Mouse (Mus musculus) cerebellum, postnatal 4 days (tissue): Measurements from ENCODE around the gene Avpi1.

Source experiments
- DNase-seq, 2 experiments: peaks; one replicate each; pipeline ENCODE4 v3.0.0; 2022; ENCODE audit warnings: low spot score in 2 of 2, mixed read lengths in 1 of 2

Avpi1 gene

DNA sequence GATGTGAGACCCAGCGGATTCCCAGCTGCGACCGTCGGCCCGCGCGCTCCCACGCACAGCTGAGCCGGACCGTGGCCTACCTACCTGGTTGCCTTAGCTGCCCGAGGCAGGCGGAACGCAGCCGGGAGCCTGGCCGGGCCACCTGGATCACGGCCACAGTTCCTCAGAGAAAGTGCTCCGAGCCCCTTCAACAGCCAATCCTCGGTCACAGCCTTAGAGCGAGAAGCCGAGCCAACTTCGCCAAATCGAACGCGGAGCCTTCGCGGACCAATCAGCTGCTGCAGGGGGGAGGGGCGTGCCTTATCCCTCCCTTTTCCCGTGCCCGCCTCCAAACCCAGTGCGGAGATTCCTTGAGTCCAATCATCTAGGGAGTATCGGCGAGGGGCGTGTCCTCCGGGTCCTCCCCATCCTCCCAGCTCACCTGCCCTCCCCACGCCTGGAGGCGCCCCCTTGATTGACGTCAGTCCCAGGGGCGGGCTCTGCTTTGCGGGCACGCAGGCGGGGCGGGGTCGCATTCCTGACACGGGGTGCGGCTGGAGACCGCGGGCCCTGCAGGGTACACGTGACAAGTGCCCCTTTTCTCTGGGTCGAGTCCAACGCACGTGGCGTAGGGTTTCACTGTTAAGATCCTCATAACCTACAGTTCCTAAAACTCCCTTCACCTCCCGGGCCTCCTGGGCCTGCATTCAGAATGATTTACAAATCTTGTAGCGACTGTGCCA lies at the start of gene Avpi1:
TSS of gene Avpi1 (minus strand) at position 273 of the 722 bp plus-strand sequence.
- DNase-seq = peak; percentile 86 to 89

GRCm38 (mm10) chr19:42177461-42177860 lies 48.6 kb upstream of the Avpi1 start:
- DNase-seq = no peak

DNA sequence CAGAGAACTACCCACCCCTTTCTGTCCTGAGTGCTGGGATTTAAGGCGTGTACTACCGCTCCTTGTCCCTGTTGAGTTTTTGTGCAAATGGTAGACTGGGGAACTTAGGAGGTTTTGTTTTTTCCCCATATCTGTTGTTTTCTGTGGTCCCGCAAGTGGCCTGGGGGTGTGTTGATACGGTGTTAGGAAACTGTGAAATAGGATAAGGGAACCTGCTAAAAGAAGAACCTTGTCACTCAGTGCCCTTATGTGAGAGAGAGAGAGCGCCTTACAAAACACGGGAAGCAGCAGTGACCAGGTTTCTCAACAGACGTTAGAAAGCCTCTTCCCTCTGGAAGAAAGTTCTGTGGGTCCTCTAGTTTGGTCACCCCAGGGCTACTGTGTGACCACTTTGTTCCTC lies 48.0 kb upstream of the Avpi1 start:
- DNase-seq = no peak

GRCm38 (mm10) chr19:42170025-42170969 lies 41.4 kb upstream of the Avpi1 start:
- DNase-seq = peak; percentile 76 to 91

DNA sequence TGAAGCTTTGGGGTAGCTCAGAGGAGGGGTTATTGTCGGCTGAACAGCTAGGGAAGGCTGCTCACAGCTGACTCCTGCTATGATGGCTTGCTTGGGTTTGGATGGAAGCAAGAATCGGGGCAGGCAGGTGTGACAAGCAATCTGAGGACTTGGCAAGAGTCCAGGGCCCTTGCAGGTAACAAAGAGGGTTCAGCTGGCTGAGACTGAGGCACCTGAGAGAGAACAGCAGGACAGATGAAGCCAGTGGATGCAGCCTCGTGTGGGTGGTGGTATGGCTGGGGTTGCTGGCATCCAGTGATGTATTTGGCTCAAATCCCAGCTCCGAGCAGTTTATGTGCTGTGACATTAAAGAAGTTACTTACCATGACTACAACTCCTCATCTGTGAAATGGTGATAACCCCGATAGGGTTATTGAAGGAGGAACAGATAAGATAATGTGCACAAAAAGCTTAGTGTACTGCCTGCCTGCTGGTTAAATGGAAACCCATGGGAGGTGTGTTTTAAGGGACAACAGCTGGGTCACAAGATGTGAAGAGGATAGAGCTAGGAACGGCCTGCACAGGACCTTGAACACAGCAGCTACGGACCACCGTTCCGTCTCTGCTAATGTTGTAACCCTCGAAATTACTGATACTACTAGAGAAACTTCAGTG lies 40.6 kb upstream of the Avpi1 start:
- DNase-seq = no peak

GRCm38 (mm10) chr19:42167489-42167888 lies 38.6 kb upstream of the Avpi1 start:
- no peak for DNase-seq

DNA sequence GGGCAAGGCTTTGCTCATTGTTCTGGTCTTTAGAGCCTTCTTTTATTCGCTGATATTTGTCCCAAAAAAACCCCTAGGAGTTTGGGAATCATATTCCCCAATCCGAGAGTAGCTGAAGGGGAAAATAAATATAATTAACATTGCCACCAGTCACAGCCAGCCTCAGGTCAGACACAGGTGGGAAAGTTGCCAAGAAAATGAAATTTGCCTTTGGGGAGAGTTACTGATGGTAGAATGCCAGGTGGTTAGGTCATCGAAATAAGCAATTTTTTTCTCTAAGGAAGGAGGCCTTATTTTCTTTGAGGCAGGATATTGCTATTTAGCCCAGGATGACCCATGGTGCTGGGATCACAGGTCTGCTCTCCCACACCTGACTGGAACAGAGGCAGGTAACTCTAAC lies 37.9 kb upstream of the Avpi1 start:
- DNase-seq = no peak

DNA sequence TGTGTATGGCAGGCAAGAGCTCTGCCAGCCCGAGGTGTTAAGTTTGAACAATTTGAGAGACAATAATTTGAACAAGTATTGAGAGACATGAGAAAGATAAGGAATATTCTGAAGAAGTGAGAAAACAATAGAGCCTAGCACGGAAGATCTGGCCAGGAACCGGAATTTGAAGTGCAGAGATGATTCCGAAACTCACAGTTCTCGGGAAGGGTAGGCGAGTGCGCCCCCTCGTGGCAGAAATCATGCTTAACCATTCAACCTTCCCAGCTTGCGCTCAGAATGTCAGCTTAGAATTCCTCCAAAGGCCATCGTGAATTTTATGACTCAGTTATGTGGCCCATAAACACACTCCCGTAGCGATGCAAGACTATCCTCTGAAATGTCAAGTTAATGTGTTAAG lies 37.3 kb upstream of the Avpi1 start:
- peak; percentile 90 to 91 for DNase-seq

- DNase-seq = no peak
Observed at GRCm38 (mm10) chr19:42164188-42164587, 35.3 kb upstream of the Avpi1 start.

DNA sequence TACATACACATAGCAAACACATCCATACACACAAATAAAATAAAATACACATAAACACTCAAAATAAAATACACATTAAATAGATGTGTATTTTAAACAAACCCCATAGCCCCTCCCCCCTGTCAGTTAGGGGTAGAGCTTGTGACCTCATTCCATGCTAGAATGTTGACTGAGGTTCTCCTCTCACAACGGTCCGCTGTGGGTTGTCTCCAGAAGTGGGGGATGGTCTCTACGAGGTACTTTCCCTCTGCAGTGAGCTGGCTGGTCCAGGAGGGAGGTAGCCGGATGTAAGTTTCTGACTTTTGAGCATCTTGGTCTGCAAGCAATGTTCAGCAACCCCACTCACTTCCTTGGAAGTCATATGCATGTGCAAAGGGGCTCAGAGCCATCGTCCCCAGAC lies 34.9 kb upstream of the Avpi1 start, which contains the start of gene Zfyve27:
TSS of gene Zfyve27 (plus strand) at position 188 of the 400 bp plus-strand sequence.
- DNase-seq = no peak

GRCm38 (mm10) chr19:42158246-42159017 lies 29.6 kb upstream of the Avpi1 start:
- no peak for DNase-seq

GRCm38 (mm10) chr19:42157493-42158237 lies 28.8 kb upstream of the Avpi1 start:
- DNase-seq = no peak

- peak; percentile 77 to 90 for DNase-seq
Observed at GRCm38 (mm10) chr19:42151990-42152389, 23.1 kb upstream of the Avpi1 start.

DNA sequence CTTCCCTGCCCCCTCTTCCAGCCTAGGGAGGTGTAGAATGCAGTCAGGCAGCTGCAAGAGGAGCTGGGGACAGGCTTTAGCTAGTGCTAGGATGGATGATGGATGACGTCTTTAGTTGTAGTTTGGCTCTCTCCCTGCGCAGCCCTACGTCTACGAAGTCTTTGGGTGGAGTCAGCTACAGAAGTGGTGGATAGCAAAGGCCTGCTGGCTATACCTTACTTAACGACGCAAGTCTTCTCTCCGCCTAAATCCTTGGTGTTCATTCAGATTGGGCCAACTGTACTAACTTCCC lies 19.7 kb upstream of the Avpi1 start:
- DNase-seq = no peak

DNA sequence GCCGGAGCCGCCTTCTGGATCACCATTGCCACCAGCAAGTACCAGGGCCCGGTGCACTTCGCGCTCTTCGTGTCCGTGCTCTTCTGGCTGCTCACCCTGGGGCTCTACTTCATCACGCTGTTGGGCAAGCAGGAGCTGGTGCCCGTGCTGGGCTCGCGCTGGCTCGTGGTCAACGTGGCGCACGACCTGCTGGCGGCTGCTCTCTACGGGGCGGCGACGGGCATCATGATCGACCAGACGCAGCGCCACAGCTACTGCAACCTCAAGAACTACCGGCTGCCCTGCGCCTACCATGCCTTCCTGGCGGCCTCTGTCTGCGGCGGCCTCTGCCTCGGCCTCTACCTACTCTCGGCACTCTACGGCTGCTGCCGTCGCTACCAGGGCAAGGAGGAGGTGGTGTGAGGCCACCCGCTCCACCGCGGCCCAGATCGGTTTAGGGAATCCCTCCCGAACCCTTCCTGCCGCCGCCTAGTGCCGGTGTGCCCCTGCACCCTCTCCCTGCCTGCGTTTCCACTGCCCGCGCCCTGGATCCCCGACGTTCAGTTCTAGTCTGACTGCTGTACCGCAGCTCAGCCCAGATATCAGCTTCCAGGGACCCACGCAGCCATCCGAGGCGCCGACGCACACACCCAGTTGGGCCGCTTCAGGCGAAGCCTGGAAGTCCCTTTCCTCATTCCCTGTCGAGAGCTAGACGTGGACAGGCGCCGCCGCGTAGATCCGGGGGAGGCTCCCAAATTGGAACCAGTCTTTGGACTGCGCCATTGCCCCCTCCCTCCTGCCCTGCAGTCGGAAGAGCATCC lies 19.1 kb upstream of the Avpi1 start:
- peak in 1 of 2 experiments; percentile 59 for DNase-seq

GRCm38 (mm10) chr19:42147170-42147768 lies 18.4 kb upstream of the Avpi1 start, which contains the start of gene Marveld1:
TSS of gene Marveld1 (plus strand) at chr19:42147400.
- DNase-seq = peak in 1 of 2 experiments; percentile 39

DNA sequence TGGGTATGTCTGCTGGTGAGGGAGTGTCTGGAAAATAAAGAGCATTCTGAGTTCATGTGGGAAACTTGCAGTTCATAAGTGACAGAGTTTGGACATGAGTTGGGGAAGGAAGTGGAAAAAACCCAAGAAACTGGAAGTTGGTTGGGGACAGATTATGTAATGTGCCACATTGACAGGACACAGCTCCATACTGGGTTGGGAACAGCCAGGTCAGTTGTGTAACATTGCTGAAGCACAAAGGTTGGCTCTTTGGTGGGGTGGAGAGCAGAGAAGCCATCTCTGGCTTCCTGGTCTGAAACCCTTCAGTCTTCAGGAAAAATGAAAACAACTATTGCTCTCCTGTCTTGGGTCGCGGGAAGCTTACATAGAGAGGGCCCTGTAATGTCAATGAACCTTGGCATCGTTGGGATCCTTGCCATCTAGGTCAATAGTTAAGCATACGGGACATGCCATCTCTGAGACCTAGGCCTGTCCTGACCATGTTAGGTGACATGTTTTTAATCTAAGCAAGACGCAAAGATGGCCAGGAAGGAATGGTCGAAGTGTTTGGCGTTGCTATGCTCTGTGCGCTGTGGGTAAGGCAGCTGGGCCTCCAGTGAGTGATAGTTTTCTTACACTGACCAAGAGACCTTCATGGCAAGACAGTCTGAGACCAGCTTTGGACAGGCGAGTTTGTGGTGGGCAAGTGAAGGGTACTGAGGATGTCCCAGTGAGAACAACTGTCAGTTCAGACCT lies 17.6 kb upstream of the Avpi1 start:
- DNase-seq = no peak

DNA sequence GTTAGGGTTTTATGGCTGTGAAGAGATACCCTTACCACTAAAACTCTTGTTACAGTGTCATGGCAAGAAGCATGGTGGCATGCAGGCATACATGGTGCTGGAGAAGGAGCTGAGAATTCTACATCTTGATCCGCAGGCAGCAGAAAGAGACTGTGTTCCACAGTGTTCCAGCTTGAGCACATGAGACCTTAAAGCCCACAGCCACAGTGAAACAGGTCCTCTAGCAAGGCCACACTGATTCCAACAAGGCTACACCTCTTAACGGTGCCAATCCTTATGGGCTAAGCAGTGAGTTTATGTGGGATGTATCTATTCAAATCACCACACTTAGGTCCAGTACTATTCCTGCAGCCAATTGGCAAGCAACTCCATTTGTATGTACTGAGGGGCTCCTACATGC lies 16.9 kb upstream of the Avpi1 start:
- no peak for DNase-seq

DNA sequence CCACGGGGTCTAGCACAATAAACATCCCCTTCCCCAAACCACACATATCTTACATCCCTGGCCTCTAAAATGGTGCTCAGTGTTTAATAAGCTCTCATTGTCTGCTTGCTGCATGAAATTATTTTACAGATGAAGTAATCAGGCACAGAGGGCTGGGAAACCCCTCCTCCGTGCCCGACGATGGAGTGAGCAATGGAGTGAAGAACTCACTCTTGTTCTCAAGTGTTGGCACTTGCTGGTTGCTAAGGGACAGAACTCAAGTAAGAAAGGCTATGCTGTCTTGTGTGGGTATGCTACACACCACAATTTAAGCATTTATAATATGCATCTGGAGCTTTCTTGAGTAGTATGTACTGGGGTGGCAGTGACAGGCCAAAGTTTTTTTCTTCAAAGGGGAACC lies 16.4 kb upstream of the Avpi1 start:
- no peak for DNase-seq
